Mouse (Mus musculus) forebrain, postnatal 0 days (tissue): ENCODE measurements around the gene Tshz2. TPM values are rescaled to one million over a fixed set of nuclear protein-coding genes. Genes with fewer than 3 reads are reported as not detected.
A peak's percentile ranks its signal among the peaks of the same experiment; 100 is the strongest.

ENCODE experiments used
- ATAC-seq: fragments of 200-750 bp; cut with Nextera tagmentation; 2 replicates; pipeline ENCODE4 v1.8.0; 2017; ENCODE audit warnings: mild to moderate bottlenecking, moderate library complexity
- DNase-seq: peaks from one replicate; pipeline ENCODE4 v3.0.0-alpha.2; 2015
- H3K27ac ChIP-seq: fragments of 300-500 bp; sonication (generic); 2 replicates; pipeline ENCODE4 v1.5.1; 2014; ENCODE audit warnings: low read depth, mild to moderate bottlenecking, antibody characterized with exemption, low read length, moderate library complexity, mixed read lengths
- H3K27me3 ChIP-seq: fragments of 300-500 bp; sonication (generic); 2 replicates; pipeline ENCODE4 v1.6.1; 2014; ENCODE audit warnings: mild to moderate bottlenecking, low read length, mixed read lengths; ENCODE audit not compliant: insufficient read depth
- H3K36me3 ChIP-seq: fragments of 300-500 bp; sonication (generic); 2 replicates; pipeline ENCODE4 v1.6.1; 2014; ENCODE audit warnings: mild to moderate bottlenecking, moderate library complexity; ENCODE audit not compliant: insufficient read depth
- H3K4me1 ChIP-seq: fragments of 300-500 bp; sonication (generic); 2 replicates; pipeline ENCODE4 v1.6.1; 2014; ENCODE audit warnings: antibody characterized with exemption; ENCODE audit not compliant: insufficient read depth
- H3K4me2 ChIP-seq: fragments of 300-500 bp; sonication (generic); 2 replicates; pipeline ENCODE4 v1.6.1; 2014; ENCODE audit warnings: low read depth, mild to moderate bottlenecking, moderate library complexity
- H3K4me3 ChIP-seq: fragments of 300-500 bp; sonication (generic); 2 replicates; pipeline ENCODE4 v1.5.1; 2014; ENCODE audit warnings: low read depth, low read length, mixed read lengths
- H3K9ac ChIP-seq: fragments of 300-500 bp; sonication (generic); 2 replicates; pipeline ENCODE4 v1.6.1; 2014; ENCODE audit warnings: mild to moderate bottlenecking
- H3K9me3 ChIP-seq: fragments of 300-500 bp; sonication (generic); 2 replicates; pipeline ENCODE4 v1.6.1; 2016; ENCODE audit warnings: low read length
- CTCF ChIP-seq: sonication (generic); IDR thresholded peaks from 2 replicates; pipeline ENCODE4 v1.5.1; 2016; ENCODE audit warnings: antibody characterized with exemption, control low read depth, low read depth
- WGBS: fragments of 180-500 bp; shearing (Covaris S2); extraction: QIAGEN DNeasy Blood & Tissue Kit; methylation state at CpG from one replicate; pipeline ENCODE4 v1.1.7; 2014; 5-methylcytosine and 5-hydroxymethylcytosine counted together
- polyA plus RNA-seq: library from polyadenylated mRNA; unstranded; fragments of >200 nt; fragmentation: Nextera tagmentation; extraction: Ambion mirVana; gene quantifications from 2 replicates; pipeline ENCODE4 v1.2.1, GENCODE M21; 2015
- total RNA-seq: library from RNA; depleted of rRNA; stranded (reverse); fragments of >200 nt; gene quantifications from 2 replicates; pipeline ENCODE4 v1.2.3, GENCODE M21; 2014

Gene Tshz2
- total and polyA plus RNA-seq, 2 experiments from 2014 or later = 19.7 to 29.2 TPM

DNA sequence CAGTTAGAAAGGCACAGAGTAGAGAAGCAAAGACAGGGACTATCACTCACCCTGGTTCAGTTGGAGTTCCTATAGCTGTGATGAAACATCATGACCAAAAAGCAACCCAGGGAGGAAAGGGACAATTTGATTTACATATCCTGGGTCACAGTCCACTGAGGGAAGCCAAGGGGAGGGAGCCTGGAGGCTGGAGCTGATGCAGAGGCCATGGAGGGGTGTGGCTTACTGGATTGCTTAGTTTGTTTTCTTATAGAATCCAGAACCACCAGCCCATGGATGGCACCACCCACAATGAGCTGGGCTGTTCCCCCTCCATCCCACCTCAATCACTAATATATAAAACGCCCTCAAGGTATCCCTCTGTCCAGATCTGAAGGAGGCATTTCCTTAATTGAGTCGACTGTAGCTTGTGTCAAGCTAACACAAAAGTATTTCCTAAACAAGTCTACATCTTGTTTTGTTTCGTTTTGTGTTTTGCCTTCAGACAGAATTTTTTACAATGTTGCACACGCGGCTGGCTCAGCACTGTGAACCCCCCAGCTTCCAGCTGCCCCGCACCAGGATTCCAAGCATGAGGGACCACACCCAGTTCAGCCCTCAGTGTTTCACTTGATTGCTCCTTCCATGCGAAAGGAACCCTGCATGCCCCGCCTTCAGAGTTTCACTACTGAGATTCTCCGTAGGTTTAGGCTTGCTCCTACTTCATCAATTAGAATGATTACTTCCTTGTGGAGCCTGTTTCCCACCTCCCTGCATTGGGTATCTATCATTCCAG, 413.7 kb downstream of the Tshz2 start:
- Histone ChIP-seq H3K27ac (no peak overlapping the region), H3K4me3 (no peak overlapping the region), H3K9ac (no peak overlapping the region), H3K27me3 (peaks cover 12% of the 10 kb centered on the region), H3K4me2 (no peak overlapping the region), H3K9me3 (0 out of 2 replicates have a peak, but pooled peaks cover 3% of the 10 kb centered on the region), H3K36me3 (no peaks in the 10 kb centered on the region), H3K4me1 (no peaks in the 10 kb centered on the region)
- no peak for DNase-seq
- ATAC-seq = no peak
- TF ChIP-seq CTCF = no peak
- WGBS = 93% methylated on average over 9 of the region's 9 CpGs

DNA sequence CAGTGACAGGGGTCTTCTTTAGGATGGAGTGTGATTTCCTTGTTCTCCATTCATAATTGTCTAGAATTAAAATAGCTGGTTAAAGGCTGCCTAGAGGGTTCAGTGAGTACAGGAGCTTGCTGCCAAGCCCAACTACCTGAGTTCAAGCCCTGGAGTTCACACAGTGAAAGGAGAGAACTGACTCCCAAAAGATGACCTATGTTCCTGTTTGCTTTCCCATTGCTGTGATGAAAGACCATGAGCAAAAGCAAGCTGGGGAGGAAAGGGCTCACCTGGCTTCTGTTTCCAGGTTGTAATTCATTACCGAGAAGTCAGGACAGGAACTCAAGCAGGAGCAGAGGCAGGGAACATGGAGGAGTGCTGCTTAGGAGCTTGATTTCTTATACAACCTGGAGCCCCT, 416.0 kb downstream of the Tshz2 start:
- no peak for ATAC-seq
- H3K36me3 ChIP-seq = no peaks in the 10 kb centered on the region
- TF ChIP-seq CTCF = no peak

DNA sequence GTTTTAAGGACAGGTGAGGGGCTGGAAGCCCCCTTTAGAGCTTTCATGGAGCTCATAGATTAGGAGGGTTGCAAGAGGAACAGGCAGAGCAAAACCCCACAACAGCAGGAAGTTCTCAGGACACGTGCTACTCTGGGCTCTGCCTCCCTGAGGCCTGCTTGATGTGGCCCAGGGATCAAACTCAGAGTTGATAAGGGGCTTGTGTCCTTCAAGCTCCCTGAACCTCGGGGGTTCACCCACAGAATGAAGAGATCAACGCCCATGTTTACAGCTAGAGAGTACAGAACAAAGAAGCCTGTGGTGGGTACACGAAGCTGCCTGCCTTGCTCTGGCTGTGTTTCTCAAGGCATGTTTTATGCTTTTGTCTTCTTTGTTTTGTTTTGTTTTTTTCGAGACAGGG, 417.8 kb downstream of the Tshz2 start:
- no peak for ATAC-seq
- DNase-seq = no peak
- Histone ChIP-seq H3K4me2 (no peak overlapping the region), H3K9ac (no peak overlapping the region), H3K27me3 (no peaks in the 10 kb centered on the region), H3K9me3 (0 out of 2 replicates have a peak, but pooled peaks cover 3% of the 10 kb centered on the region), H3K4me3 (no peak overlapping the region), H3K36me3 (no peaks in the 10 kb centered on the region), H3K27ac (no peak overlapping the region), H3K4me1 (no peaks in the 10 kb centered on the region)
- no peak for TF ChIP-seq CTCF
- whole genome bisulfite sequencing = 34% methylated on average over 5 of the region's 5 CpGs

More for the DNA sequence above, 416.0 kb downstream of the Tshz2 start:
- no peaks in the 10 kb centered on the region for H3K4me1 ChIP-seq
- no peak overlapping the region for H3K9ac ChIP-seq
- DNase-seq = no peak
- no peaks in the 10 kb centered on the region for H3K27me3 ChIP-seq
- H3K9me3 ChIP-seq = 0 out of 2 replicates have a peak, but pooled peaks cover 3% of the 10 kb centered on the region
- no peak overlapping the region for H3K4me3 ChIP-seq
- 87% methylated on average over 1 of the region's 1 CpGs for WGBS
- no peak overlapping the region for H3K27ac ChIP-seq
- no peak overlapping the region for H3K4me2 ChIP-seq

DNA sequence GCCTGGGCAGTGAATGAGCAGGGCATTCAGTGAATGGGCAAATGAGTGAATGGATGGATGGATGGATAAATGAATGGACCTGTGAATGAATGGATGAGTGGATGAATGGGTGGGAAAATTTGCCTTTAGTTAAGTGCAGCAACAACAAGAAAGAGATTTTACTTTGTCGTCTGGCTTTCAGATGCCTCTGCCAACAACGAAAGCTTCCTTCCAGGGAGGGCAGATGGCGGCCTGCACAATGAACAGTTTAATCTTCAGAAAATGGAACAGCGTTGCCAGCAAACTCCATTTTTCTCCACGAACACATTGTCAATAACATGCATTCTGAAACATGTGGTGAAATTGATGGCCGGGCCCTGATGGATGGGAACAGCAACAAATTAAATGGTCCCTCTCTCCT, 418.6 kb downstream of the Tshz2 start:
- no peak for TF ChIP-seq CTCF
- Histone ChIP-seq H3K4me2 (no peak overlapping the region), H3K27ac (no peak overlapping the region), H3K4me3 (no peak overlapping the region), H3K27me3 (no peaks in the 10 kb centered on the region), H3K4me1 (no peaks in the 10 kb centered on the region), H3K36me3 (no peaks in the 10 kb centered on the region), H3K9ac (no peak overlapping the region), H3K9me3 (no peaks in the 10 kb centered on the region)
- peak; percentile 53 for ATAC-seq
- peak; percentile 83 for DNase-seq
- 20% methylated on average over 6 of the region's 6 CpGs for whole genome bisulfite sequencing

DNA sequence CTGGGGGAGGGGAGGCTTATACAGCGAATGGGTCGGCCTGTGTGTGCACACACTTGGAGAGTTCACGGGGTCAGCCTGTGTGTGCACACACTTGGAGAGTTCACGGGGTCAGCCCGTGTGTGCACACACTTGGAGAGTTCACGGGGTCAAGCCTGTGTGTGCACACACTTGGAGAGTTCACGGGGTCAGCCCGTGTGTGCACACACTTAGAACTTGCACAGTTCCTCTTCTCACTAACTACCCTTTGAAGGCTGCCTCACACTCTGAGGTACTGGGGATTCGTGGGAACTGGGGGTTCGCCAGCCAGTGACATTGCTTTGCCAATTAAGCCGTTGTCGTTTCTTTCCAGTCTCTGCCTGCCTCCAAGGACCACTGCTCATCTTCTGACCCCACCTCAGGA, 422.1 kb downstream of the Tshz2 start:
- ATAC-seq (no peak), DNase-seq (no peak)
- no peaks in the 10 kb centered on the region for H3K9me3 ChIP-seq
- H3K4me1 ChIP-seq = no peaks in the 10 kb centered on the region
- no peaks in the 10 kb centered on the region for H3K36me3 ChIP-seq
- no peak overlapping the region for H3K9ac ChIP-seq
- no peak for TF ChIP-seq CTCF
- H3K27me3 ChIP-seq = no peaks in the 10 kb centered on the region
- no peak overlapping the region for H3K4me3 ChIP-seq
- no peak overlapping the region for H3K4me2 ChIP-seq
- H3K27ac ChIP-seq = no peak overlapping the region
- 81% methylated on average over 12 of the region's 12 CpGs for WGBS

DNA sequence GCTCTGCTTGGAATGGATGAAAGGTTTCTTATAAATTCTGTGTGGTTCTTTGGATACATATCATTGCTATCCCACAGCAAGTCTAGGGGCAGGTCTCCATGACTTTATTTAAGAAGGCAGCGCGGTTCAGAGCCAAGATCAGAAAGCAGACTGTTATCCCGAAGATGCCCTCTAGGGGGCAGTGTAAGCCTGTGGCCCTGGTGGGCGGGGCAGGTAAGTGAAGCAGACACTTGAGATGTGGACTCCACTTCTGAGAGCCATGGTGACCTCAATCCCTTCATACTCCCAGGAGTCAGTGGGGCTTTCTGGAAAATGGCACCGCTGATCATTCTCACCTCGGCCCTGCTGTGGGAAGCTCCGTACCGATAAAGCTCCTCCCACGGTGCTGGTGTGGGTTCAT, 422.6 kb downstream of the Tshz2 start:
- TF ChIP-seq CTCF = peak; percentile 64
- Histone ChIP-seq H3K27me3 (no peaks in the 10 kb centered on the region), H3K9me3 (no peaks in the 10 kb centered on the region), H3K9ac (no peak overlapping the region), H3K4me1 (no peaks in the 10 kb centered on the region), H3K4me3 (no peak overlapping the region), H3K4me2 (no peak overlapping the region), H3K36me3 (no peaks in the 10 kb centered on the region), H3K27ac (no peak overlapping the region)
- ATAC-seq (no peak), DNase-seq (peak; percentile 30)
- 38% methylated on average over 9 of the region's 9 CpGs for WGBS

DNA sequence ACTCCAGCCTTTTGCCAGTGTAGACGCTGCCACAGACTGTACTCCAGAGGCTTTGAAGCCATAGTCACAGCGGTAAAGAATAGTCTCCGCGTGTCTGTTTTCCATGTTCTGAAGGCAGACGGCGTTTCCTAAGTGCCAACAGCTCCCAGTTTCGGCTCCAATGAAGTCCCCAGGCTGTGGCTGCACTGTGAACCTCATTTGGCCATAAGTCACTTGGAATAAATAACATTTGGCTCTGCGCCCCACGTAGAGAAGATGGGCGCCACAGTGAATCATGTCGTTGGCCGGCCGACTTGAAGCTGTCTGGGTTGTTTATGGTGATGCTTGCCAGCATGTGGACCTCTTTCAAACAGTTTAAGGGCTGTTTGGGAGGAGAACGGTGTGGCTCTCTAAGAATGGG, 426.0 kb downstream of the Tshz2 start:
- Histone ChIP-seq H3K4me2 (no peak overlapping the region), H3K27ac (no peak overlapping the region), H3K9me3 (no peaks in the 10 kb centered on the region), H3K4me1 (no peaks in the 10 kb centered on the region), H3K27me3 (no peaks in the 10 kb centered on the region), H3K36me3 (no peaks in the 10 kb centered on the region), H3K4me3 (no peak overlapping the region), H3K9ac (no peak overlapping the region)
- ATAC-seq (peak; percentile 59), DNase-seq (peak; percentile 65)
- no peak for TF ChIP-seq CTCF
- 53% methylated on average over 14 of the region's 14 CpGs for WGBS
